Mouse (Mus musculus): ENCODE measurements around the gene Kif11. TPM values are rescaled to one million over a fixed set of nuclear protein-coding genes. Genes with fewer than 3 reads are reported as not detected.

Kif11 gene
- polyA plus RNA-seq, 2 experiments = 46.7 to 47.1 TPM

GRCm38 (mm10) chr19:37431139-37431756, 55.0 kb downstream of the Kif11 start:
- Histone ChIP-seq H3K27me3 (ENCODE audit: control insufficient read depth, insufficient read depth, low read length) (peaks cover 42% of the 10 kb centered on the region), H3K4me3 (replicated peaks; ENCODE audit: low read length) (no peak overlapping the region), H3K4me1 (ENCODE audit: control insufficient read depth, insufficient read depth, low read length) (peaks cover 4% of the 10 kb centered on the region), H3K9me3 (ENCODE audit: control insufficient read depth, low read length) (no peaks in the 10 kb centered on the region), H3K4me2 (replicated peaks; ENCODE audit: low read depth, low read length, severe bottlenecking) (no peak overlapping the region), H3K36me3 (ENCODE audit: control insufficient read depth, insufficient read depth, low read length) (no peaks in the 10 kb centered on the region), H3K27ac (replicated peaks; ENCODE audit: low read depth, low read length) (no peak overlapping the region), H3K9ac (ENCODE audit: low read depth, low read length, severe bottlenecking) (no peak overlapping the region)
- ATAC-seq (ENCODE audit: low FRiP score, low read depth) (no peak), DNase-seq (ENCODE audit: low spot score) (no peak)
- 89% methylated on average over 11 of the region's 11 CpGs for WGBS
- no peak for TF ChIP-seq POLR2A (IDR thresholded peaks at IDR 0.05; ENCODE audit: borderline replicate concordance, extremely low read depth, insufficient read depth, insufficient read length)

- DNase-seq (ENCODE audit: low spot score) = no peak
- 14% methylated on average over 16 of the region's 16 CpGs for WGBS
- no peak overlapping the region for H3K9ac ChIP-seq (ENCODE audit: low read depth, low read length, severe bottlenecking)
These were observed 56.8 kb downstream of the Kif11 start for GRCm38 (mm10) chr19:37432868-37433570.

GRCm38 (mm10) chr19:37433895-37434262, 57.7 kb downstream of the Kif11 start:
- Histone ChIP-seq H3K4me3 (replicated peaks; ENCODE audit: low read length) (peak overlapping the region; percentile 44), H3K27ac (replicated peaks; ENCODE audit: low read depth, low read length) (no peak overlapping the region), H3K9me3 (ENCODE audit: control insufficient read depth, low read length) (no peaks in the 10 kb centered on the region), H3K9ac (ENCODE audit: low read depth, low read length, severe bottlenecking) (no peak overlapping the region), H3K4me2 (replicated peaks; ENCODE audit: low read depth, low read length, severe bottlenecking) (peak overlapping the region; percentile 65), H3K36me3 (ENCODE audit: control insufficient read depth, insufficient read depth, low read length) (no peaks in the 10 kb centered on the region), H3K4me1 (ENCODE audit: control insufficient read depth, insufficient read depth, low read length) (peaks cover 4% of the 10 kb centered on the region), H3K27me3 (ENCODE audit: control insufficient read depth, insufficient read depth, low read length) (peaks cover 65% of the 10 kb centered on the region)
- DNase-seq (ENCODE audit: low spot score) (no peak), ATAC-seq (ENCODE audit: low FRiP score, low read depth) (no peak)
- WGBS = 0% methylated on average over 14 of the region's 14 CpGs
- no peak for TF ChIP-seq POLR2A (IDR thresholded peaks at IDR 0.05; ENCODE audit: borderline replicate concordance, extremely low read depth, insufficient read depth, insufficient read length)

More at GRCm38 (mm10) chr19:37432868-37433570, 56.8 kb downstream of the Kif11 start:
- Histone ChIP-seq H3K9me3 (ENCODE audit: control insufficient read depth, low read length) (no peaks in the 10 kb centered on the region), H3K4me1 (ENCODE audit: control insufficient read depth, insufficient read depth, low read length) (peaks cover 4% of the 10 kb centered on the region), H3K27me3 (ENCODE audit: control insufficient read depth, insufficient read depth, low read length) (peaks cover 59% of the 10 kb centered on the region), H3K4me3 (replicated peaks; ENCODE audit: low read length) (no peak overlapping the region), H3K27ac (replicated peaks; ENCODE audit: low read depth, low read length) (no peak overlapping the region), H3K4me2 (replicated peaks; ENCODE audit: low read depth, low read length, severe bottlenecking) (no peak overlapping the region), H3K36me3 (ENCODE audit: control insufficient read depth, insufficient read depth, low read length) (no peaks in the 10 kb centered on the region)
- TF ChIP-seq POLR2A (IDR thresholded peaks at IDR 0.05; ENCODE audit: borderline replicate concordance, extremely low read depth, insufficient read depth, insufficient read length) = no peak
- no peak for ATAC-seq (ENCODE audit: low FRiP score, low read depth)

GRCm38 (mm10) chr19:37434263-37434951, 58.2 kb downstream of the Kif11 start, which contains the start of gene Hhex:
Hhex (plus strand) TSS chr19:37434810.
- Histone ChIP-seq H3K4me1 (ENCODE audit: control insufficient read depth, insufficient read depth, low read length) (peaks cover 4% of the 10 kb centered on the region), H3K27me3 (ENCODE audit: control insufficient read depth, insufficient read depth, low read length) (peaks cover 70% of the 10 kb centered on the region), H3K27ac (replicated peaks; ENCODE audit: low read depth, low read length) (0 out of 2 replicates have a peak within 1 kb of the TSS, but pooled peaks have one; percentile 52), H3K4me2 (replicated peaks; ENCODE audit: low read depth, low read length, severe bottlenecking) (peak within 1 kb of the TSS; percentile 65), H3K9ac (ENCODE audit: low read depth, low read length, severe bottlenecking) (peak within 1 kb of the TSS; percentile 46), H3K36me3 (ENCODE audit: control insufficient read depth, insufficient read depth, low read length) (no peaks in the 10 kb centered on the region), H3K4me3 (replicated peaks; ENCODE audit: low read length) (peak within 1 kb of the TSS; percentile 44), H3K9me3 (ENCODE audit: control insufficient read depth, low read length) (no peaks in the 10 kb centered on the region)
- under 1% methylated on average over 35 of the region's 79 CpGs for WGBS
- ATAC-seq (ENCODE audit: low FRiP score, low read depth) = peak; percentile 71
- TF ChIP-seq POLR2A (IDR thresholded peaks at IDR 0.05; ENCODE audit: borderline replicate concordance, extremely low read depth, insufficient read depth, insufficient read length) = no peak
- peak; percentile 34 for DNase-seq (ENCODE audit: low spot score)

All from limb, embryonic 14.5 days (tissue).